Mouse (Mus musculus) ES-E14 (cell line): ENCODE results near the gene Baiap2. TPM values are rescaled to one million over a fixed set of nuclear protein-coding genes. Genes with fewer than 3 reads are reported as not detected.
A peak's percentile ranks its signal among the peaks of the same experiment; 100 is the strongest.

Experiments used
- DNase-seq: peaks from one replicate; pipeline ENCODE4 v3.0.0-alpha.2; 2013; ENCODE audit warnings: low read depth, low spot score
- H3K27ac ChIP-seq: 2 replicates; pipeline ENCODE4 v1.5.1; 2012; ENCODE audit warnings: low read depth, mild to moderate bottlenecking, low read length, moderate library complexity, mixed read lengths; ENCODE audit not compliant: poor library complexity, insufficient read depth, severe bottlenecking
- H3K36me3 ChIP-seq: 2 replicates; pipeline ENCODE4 v1.6.1; 2012; ENCODE audit warnings: mild to moderate bottlenecking, low read length, moderate library complexity, mixed read lengths; ENCODE audit not compliant: control insufficient read depth, poor library complexity, insufficient read depth, severe bottlenecking
- H3K4me1 ChIP-seq, 2 experiments: fragments of 150-350 bp in 1 of 2; sonication (generic) in 1 of 2; 2 replicates each; pipeline ENCODE4 v1.6.1; 2012; ENCODE audit warnings: low read length in 2 of 2, mild to moderate bottlenecking in 1 of 2, mixed read lengths in 1 of 2; ENCODE audit not compliant: control insufficient read depth in 2 of 2, insufficient read depth in 2 of 2, poor library complexity in 1 of 2
- H3K4me3 ChIP-seq, 2 experiments: fragments of 150-350 bp in 1 of 2; sonication (generic) in 1 of 2; 2 replicates each; pipeline ENCODE4 v1.5.1; 2012; ENCODE audit warnings: low read length in 2 of 2, low read depth in 1 of 2, mild to moderate bottlenecking in 1 of 2, mixed read lengths in 1 of 2; ENCODE audit not compliant: insufficient read depth in 1 of 2, poor library complexity in 1 of 2, severe bottlenecking in 1 of 2
- H3K9ac ChIP-seq: 2 replicates; pipeline ENCODE4 v1.6.1; 2012; ENCODE audit warnings: low read depth, mild to moderate bottlenecking, low read length, mixed read lengths; ENCODE audit not compliant: poor library complexity, insufficient read depth, severe bottlenecking
- H3K9me3 ChIP-seq: fragments of 150-350 bp; sonication (generic); 2 replicates; pipeline ENCODE4 v1.6.1; 2012; ENCODE audit warnings: low read depth, mild to moderate bottlenecking, low read length; ENCODE audit not compliant: control insufficient read depth, insufficient read depth
- CHD2 ChIP-seq: IDR thresholded peaks from 2 replicates; pipeline ENCODE4 v1.6.1; 2014; ENCODE audit warnings: mild to moderate bottlenecking, low read depth, low read length, inconsistent platforms
- HCFC1 ChIP-seq: IDR thresholded peaks from 2 replicates; pipeline ENCODE4 v1.6.1; 2012; ENCODE audit warnings: low read length, inconsistent platforms, borderline replicate concordance; ENCODE audit not compliant: insufficient read depth
- MAFK ChIP-seq: IDR thresholded peaks from 2 replicates; pipeline ENCODE4 v1.6.1; 2014; ENCODE audit warnings: mild to moderate bottlenecking, low read depth, low read length, inconsistent platforms; ENCODE audit not compliant: insufficient read depth
- ZC3H11A ChIP-seq: IDR thresholded peaks from 2 replicates; pipeline ENCODE4 v1.6.1; 2012; ENCODE audit warnings: low read depth, mild to moderate bottlenecking, inconsistent platforms, low read length, borderline replicate concordance
- ZNF384 ChIP-seq: IDR thresholded peaks from 2 replicates; pipeline ENCODE4 v1.6.1; 2012; ENCODE audit warnings: low read depth, low read length, inconsistent platforms
- in situ Hi-C, 2 experiments: fragments of 600-800 bp; cut with MboI; formaldehyde crosslinking; loops; one replicate each; pipeline ENCODE4 v1.15.1; 2025; ENCODE audit warnings: low sequenced_read_pairs in 2 of 2, inconsistent platforms in 1 of 2; ENCODE audit not compliant: unreplicated experiment in 2 of 2
- total RNA-seq: library from RNA; depleted of rRNA; stranded (reverse); fragments of 300-350 nt; gene quantifications from 2 replicates; pipeline ENCODE4 v1.2.3, GENCODE M21; 2012

Gene Baiap2
- total RNA-seq, 1 experiment, result 23.3 TPM

GRCm38 (mm10) chr11:119907006-119907650, 35.4 kb upstream of the Baiap2 start:
- no peak overlapping the region for H3K27ac ChIP-seq
- in situ Hi-C loops, result loop anchor here (5.0 to 25.0 kb wide), 2 partner anchors 395 to 405 kb away; no protein-coding TSS in a partner anchor
- no peak for DNase-seq
- H3K4me1 ChIP-seq, result peaks cover 0 to 10% of the 10 kb centered on the region in 2 experiments; a peak in 1 of 4 replicates
- no peaks in the 10 kb centered on the region for H3K36me3 ChIP-seq
- no peak overlapping the region for H3K9ac ChIP-seq
- no peak overlapping the region for H3K4me3 ChIP-seq
- H3K9me3 ChIP-seq, result no peaks in the 10 kb centered on the region
- no peak for TF ChIP-seq ZNF384
- no peak for TF ChIP-seq MAFK
- no peak for TF ChIP-seq HCFC1
- no peak for TF ChIP-seq CHD2
- TF ChIP-seq ZC3H11A, result no peak

GRCm38 (mm10) chr11:119907711-119908110, 34.9 kb upstream of the Baiap2 start:
- Histone ChIP-seq H3K27ac (no peak overlapping the region), H3K4me3 (no peak overlapping the region), H3K4me1 (peaks cover 0 to 12% of the 10 kb centered on the region in 2 experiments; a peak in 1 of 4 replicates), H3K9me3 (no peaks in the 10 kb centered on the region), H3K9ac (no peak overlapping the region), H3K36me3 (no peaks in the 10 kb centered on the region)
- in situ Hi-C loops, result loop anchor here (5.0 to 25.0 kb wide), 2 partner anchors 395 to 405 kb away; no protein-coding TSS in a partner anchor
- no peak for TF ChIP-seq CHD2
- TF ChIP-seq MAFK, result no peak
- TF ChIP-seq ZNF384, result no peak
- no peak for TF ChIP-seq ZC3H11A
- TF ChIP-seq HCFC1, result no peak
- no peak for DNase-seq

GRCm38 (mm10) chr11:119909436-119909835, 33.1 kb upstream of the Baiap2 start:
- H3K9ac ChIP-seq, result no peak overlapping the region; the same call in 1 of the 2 replicates

GRCm38 (mm10) chr11:119912845-119913244, 29.7 kb upstream of the Baiap2 start:
- no peaks in the 10 kb centered on the region for H3K9me3 ChIP-seq
- no peak for DNase-seq
- peak overlapping the region; percentile 98 for H3K9ac ChIP-seq
- peaks cover 10% of the 10 kb centered on the region; the same call in 1 of the 2 replicates for H3K36me3 ChIP-seq
- peak overlapping the region; percentile 3; the same call in 1 of the 2 replicates for H3K27ac ChIP-seq
- in situ Hi-C loops, result loop anchor here in 1 of 2 experiments (25.0 kb wide), 1 partner anchor 401 kb away; no protein-coding TSS in a partner anchor
- peaks cover 0 to 30% of the 10 kb centered on the region in 2 experiments; a peak in 1 of 4 replicates for H3K4me1 ChIP-seq
- H3K4me3 ChIP-seq, result peak overlapping the region; percentile 90 to 97
- TF ChIP-seq CHD2, result no peak
- TF ChIP-seq HCFC1, result no peak

More at GRCm38 (mm10) chr11:119909436-119909835, 33.1 kb upstream of the Baiap2 start:
- no peak overlapping the region for H3K27ac ChIP-seq
- DNase-seq, result no peak
- no peaks in the 10 kb centered on the region for H3K36me3 ChIP-seq
- TF ChIP-seq HCFC1 (no peak), ZC3H11A (peak; percentile 69), MAFK (peak; percentile 54; the same call in 1 of the 2 replicates), CHD2 (no peak), ZNF384 (no peak)
- H3K4me3 ChIP-seq, result 0 out of 4 replicates have a peak overlapping the region, but pooled peaks of 1 of the 2 experiments have one; percentile 18
- H3K4me1 ChIP-seq, result peaks cover 0 to 17% of the 10 kb centered on the region in 2 experiments; a peak in 1 of 4 replicates
- no peaks in the 10 kb centered on the region for H3K9me3 ChIP-seq
- in situ Hi-C loops, result loop anchor here (5.0 to 25.0 kb wide), 2 partner anchors 397 to 407 kb away; no protein-coding TSS in a partner anchor
